Mouse (Mus musculus): ENCODE measurements at regions not wholly inside any gene's neighbourhood (a gene's known extent, or its start where the extent isn't known, plus 50 kb on each side); places are given as distances from the start of the nearest gene placed in this dataset.
A peak's percentile ranks its signal among the peaks of the same experiment; 100 is the strongest.

DNA sequence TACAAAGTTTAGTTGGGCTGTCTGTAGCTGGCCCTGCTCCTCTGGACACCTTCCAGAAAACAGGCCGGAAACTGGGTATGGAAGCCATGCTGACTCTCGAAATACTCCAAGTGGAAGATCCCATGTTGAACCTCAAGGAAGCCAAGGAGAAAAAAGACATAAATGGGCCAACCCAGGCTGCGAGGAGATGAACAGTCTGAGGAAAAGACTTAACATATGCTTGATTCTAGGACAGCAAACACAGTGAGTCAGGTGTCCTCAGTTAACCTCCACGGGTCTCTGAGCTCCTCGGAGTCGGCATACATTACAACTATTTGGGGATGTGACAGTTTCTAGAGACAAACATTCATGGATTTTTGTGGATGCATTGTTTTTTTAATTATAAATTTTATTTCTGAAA is 60.0 kb upstream of the Msi2 start:
- H3K27ac ChIP-seq, result no peak overlapping the region
- H3K4me1 ChIP-seq, result no peaks in the 10 kb centered on the region
- 82% methylated on average over 6 of the region's 6 CpGs for WGBS
- no peaks in the 10 kb centered on the region for H3K27me3 ChIP-seq
- H3K9me3 ChIP-seq, result no peaks in the 10 kb centered on the region
- no peaks in the 10 kb centered on the region for H3K36me3 ChIP-seq
- H3K9ac ChIP-seq, result no peak overlapping the region
- H3K4me2 ChIP-seq, result no peak overlapping the region
- no peak for ATAC-seq (ENCODE audit: insufficient number of reproducible peaks, low FRiP score, low TSS enrichment, low read depth)
- H3K4me3 ChIP-seq, result no peak overlapping the region

DNA sequence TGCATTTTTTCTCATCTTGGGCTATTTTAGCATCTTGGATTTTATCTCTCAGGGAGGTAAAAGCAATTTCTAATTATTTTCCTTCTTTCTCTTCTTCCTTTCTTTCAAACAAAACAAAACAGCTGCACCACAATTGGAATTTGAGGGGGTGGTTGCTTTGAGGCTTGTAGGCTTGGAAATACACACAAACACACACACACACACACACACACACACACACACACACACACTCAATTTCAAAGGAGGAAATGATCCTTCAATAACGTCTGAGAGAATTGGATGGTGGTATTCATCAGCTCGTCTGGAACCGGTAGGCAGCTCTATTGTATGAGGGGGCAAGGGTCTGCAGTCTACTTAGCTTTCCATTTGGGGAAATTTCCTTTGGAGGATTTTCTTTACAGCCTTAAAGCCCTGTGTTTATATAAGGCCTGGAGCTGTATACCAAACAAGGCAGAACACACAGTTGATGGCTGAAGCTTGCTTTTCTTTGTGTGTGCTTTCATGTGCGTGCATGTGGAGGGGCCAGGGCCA is 56.2 kb upstream of the Msi2 start:
- Histone ChIP-seq H3K27ac (no peak overlapping the region), H3K9ac (no peak overlapping the region), H3K4me1 (peaks cover 12% of the 10 kb centered on the region), H3K9me3 (no peaks in the 10 kb centered on the region), H3K27me3 (no peaks in the 10 kb centered on the region), H3K36me3 (no peaks in the 10 kb centered on the region), H3K4me2 (no peak overlapping the region), H3K4me3 (no peak overlapping the region)
- WGBS, result 38% methylated on average over 4 of the region's 4 CpGs
- ATAC-seq (ENCODE audit: insufficient number of reproducible peaks, low FRiP score, low TSS enrichment, low read depth), result no peak

DNA sequence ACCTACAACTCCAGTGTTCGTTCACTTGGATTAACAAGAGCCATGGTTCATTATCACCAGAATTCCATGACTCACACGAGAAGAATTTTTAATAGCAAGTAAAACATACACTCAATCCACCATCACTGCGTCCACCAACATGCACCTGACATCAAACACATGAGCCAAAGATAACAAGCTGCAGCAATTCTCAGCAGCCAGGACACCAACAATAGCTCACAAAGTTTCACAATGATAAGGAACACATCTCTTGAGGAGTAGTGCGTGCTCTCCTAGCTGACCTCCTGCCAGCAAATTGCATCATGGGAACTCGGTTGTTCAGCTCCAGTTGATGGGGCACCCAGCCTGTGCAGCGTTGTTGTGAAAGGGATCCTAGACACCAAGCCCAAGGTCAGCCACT is 55.6 kb upstream of the Msi2 start:
- WGBS, result 64% methylated on average over 6 of the region's 6 CpGs
- H3K9me3 ChIP-seq, result no peaks in the 10 kb centered on the region
- ATAC-seq (ENCODE audit: insufficient number of reproducible peaks, low FRiP score, low TSS enrichment, low read depth), result no peak

DNA sequence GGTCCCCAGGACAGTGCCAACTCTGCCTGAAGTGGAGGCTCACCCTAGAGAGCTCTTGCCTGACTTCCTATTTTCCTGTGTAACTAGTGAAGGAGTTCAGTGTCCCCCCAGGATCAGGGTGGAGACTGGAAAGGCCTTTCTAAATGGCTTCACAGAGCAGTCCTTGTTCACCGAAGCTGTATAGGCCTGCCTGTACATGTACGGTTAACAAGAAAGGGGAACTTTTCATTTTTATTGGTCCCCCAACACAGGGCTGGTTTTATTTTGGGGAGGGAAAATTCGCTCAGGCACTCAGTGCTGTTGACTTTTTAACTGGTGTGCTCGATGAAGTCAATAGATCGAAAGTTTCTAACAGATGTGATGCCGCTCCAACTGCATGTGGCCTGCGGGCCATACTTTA is 52.1 kb upstream of the Msi2 start:
- 19% methylated on average over 7 of the region's 7 CpGs for WGBS
- ATAC-seq (ENCODE audit: insufficient number of reproducible peaks, low FRiP score, low TSS enrichment, low read depth), result peak; percentile 83
- Histone ChIP-seq H3K4me1 (peaks cover 22% of the 10 kb centered on the region), H3K27me3 (no peaks in the 10 kb centered on the region), H3K9me3 (no peaks in the 10 kb centered on the region), H3K27ac (peak overlapping the region; percentile 80), H3K36me3 (no peaks in the 10 kb centered on the region), H3K4me2 (no peak overlapping the region), H3K9ac (no peak overlapping the region), H3K4me3 (no peak overlapping the region)

More for the DNA sequence above, 55.6 kb upstream of the Msi2 start:
- Histone ChIP-seq H3K9ac (no peak overlapping the region), H3K27me3 (no peaks in the 10 kb centered on the region), H3K4me2 (no peak overlapping the region), H3K27ac (no peak overlapping the region), H3K4me3 (no peak overlapping the region), H3K36me3 (no peaks in the 10 kb centered on the region), H3K4me1 (peaks cover 12% of the 10 kb centered on the region)

All from limb, embryonic 15.5 days (tissue).